Mouse (Mus musculus): Measurements from ENCODE around the gene Noc4l.

Noc4l gene

GRCm38 (mm10) chr5:110608941-110609340 is 44.3 kb downstream of the Noc4l start:
- no peak for DNase-seq

GRCm38 (mm10) chr5:110608336-110608735 is 44.9 kb downstream of the Noc4l start:
- no peak for DNase-seq

GRCm38 (mm10) chr5:110607767-110608166 is 45.5 kb downstream of the Noc4l start:
- peak in 1 of 2 experiments; percentile 40 for DNase-seq

- DNase-seq: no peak
Measured at GRCm38 (mm10) chr5:110605531-110606221, 47.5 kb downstream of the Noc4l start.

GRCm38 (mm10) chr5:110604311-110604710 is 48.9 kb downstream of the Noc4l start:
- DNase-seq: no peak

GRCm38 (mm10) chr5:110603016-110603685 is 50.1 kb downstream of the Noc4l start:
- DNase-seq: no peak

Data from cerebellum, postnatal 14 days (tissue).